ENCODE assay signal across 15 mouse cellular contexts in the genomic region with DNA sequence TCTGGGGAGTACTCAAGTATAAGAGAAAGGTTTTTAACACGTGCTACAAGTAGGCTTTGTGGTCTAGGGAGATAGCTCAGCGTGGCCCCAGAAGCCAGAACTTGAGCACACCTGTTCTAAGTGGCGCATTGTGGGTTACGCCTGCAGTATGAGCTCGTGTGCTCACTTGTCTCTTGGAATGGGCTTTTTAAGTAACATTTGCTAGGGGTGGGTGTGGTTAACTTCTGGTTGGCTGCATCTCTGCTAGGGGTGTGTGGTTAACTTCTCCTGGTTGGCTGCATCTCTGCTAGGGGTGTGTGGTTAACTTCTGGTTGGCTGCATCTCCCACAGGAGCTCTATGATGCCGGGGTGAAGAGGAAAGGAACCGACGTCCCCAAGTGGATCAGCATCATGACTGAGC.
"Had no signal": no experiment of that assay in that cellular context is flagged by ENCODE, and none has a peak within 500 bp of the region (broad histone marks: within the 10 kb centered on the region; RNA-seq: fewer than 3 reads in every experiment).

No protein-coding gene starts in this region.

- H3K4me1 ChIP-seq: limb, embryonic 15.5 days; liver, embryonic 13.5 days; lung, embryonic 15.5 days had no signal

- H3K9me3 ChIP-seq: limb, embryonic 15.5 days; liver, embryonic 13.5 days; lung, embryonic 15.5 days; megakaryocyte, embryonic 14.5 days; midbrain, embryonic 12.5 days; neural tube, embryonic 12.5 days had no signal

- H3K27me3 ChIP-seq: limb, embryonic 15.5 days; liver, embryonic 13.5 days; lung, embryonic 15.5 days; neural tube, embryonic 12.5 days had no signal

- H3K4me2 ChIP-seq: limb, embryonic 15.5 days; liver, embryonic 13.5 days; lung, embryonic 15.5 days; midbrain, embryonic 12.5 days; neural tube, embryonic 12.5 days had no signal

- H3K9ac ChIP-seq: limb, embryonic 15.5 days; liver, embryonic 13.5 days; liver, postnatal 0 days; lung, embryonic 15.5 days; midbrain, embryonic 12.5 days; neural tube, embryonic 12.5 days had no signal

- H3K27ac ChIP-seq: left cerebral cortex, adult 2 months; limb, embryonic 15.5 days; liver, embryonic 13.5 days; lung, embryonic 15.5 days; macrophage; midbrain, embryonic 12.5 days; neural tube, embryonic 12.5 days had no signal

- H3K36me3 ChIP-seq: midbrain, embryonic 12.5 days; neural tube, embryonic 12.5 days had no signal

- ATAC-seq: intestine, postnatal 0 days; liver, postnatal 0 days had no signal

- DNase-seq: kidney, adult 8-10 months; kidney, postnatal 25 days; liver, embryonic 13.5 days; liver, postnatal 0 days; lung, postnatal 14 days; retina, postnatal 1 day; right cerebral cortex, postnatal 14 days had no signal

- H3K4me3 ChIP-seq: left cerebral cortex, adult 2 months; limb, embryonic 15.5 days; liver, embryonic 13.5 days; lung, embryonic 15.5 days; megakaryocyte, embryonic 14.5 days; midbrain, embryonic 12.5 days; neural tube, embryonic 12.5 days had no signal
